Mouse (Mus musculus) thymus, postnatal 25 days (tissue): Measurements from ENCODE around the gene Rhd.
"Not testable (repeated sequence)": the region's sequence is repeated elsewhere in the genome, so short reads cannot be mapped to it uniquely, and the experiment has no call there.

Source experiments
- DNase-seq: peaks from one replicate; pipeline ENCODE4 v3.0.0; 2022

Gene Rhd

DNA sequence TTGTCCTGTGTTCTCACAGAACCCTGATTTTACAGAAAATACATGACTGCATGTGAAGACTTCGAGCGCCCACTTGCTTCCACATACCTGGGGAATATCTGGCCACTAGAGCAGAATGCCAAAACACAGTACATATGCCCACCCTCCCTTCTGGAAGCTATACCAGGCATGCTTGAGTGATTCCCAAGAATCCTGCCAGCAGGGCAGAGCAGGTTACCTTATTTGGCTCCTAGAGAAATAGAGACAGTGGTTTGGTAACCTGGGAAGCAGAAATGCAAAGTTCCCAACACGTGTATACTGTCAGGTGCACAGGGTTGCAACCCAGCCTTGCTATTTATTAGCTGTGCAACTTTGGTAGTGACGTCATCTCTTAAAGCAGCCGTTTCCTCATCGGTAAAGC, 2.5 kb upstream of the Rhd start:
- no peak for DNase-seq

- DNase-seq, result no peak
Observed at GRCm38 (mm10) chr4:134862996-134863395, 1.3 kb upstream of the Rhd start.

GRCm38 (mm10) chr4:134865340-134865739, 1.0 kb downstream of the Rhd start:
- no peak for DNase-seq

GRCm38 (mm10) chr4:134865789-134866188, 1.5 kb downstream of the Rhd start:
- DNase-seq, result no peak

GRCm38 (mm10) chr4:134867213-134867612, 2.9 kb downstream of the Rhd start:
- no peak for DNase-seq

- DNase-seq, result no peak
Observed at GRCm38 (mm10) chr4:134867661-134868060, 3.3 kb downstream of the Rhd start.

GRCm38 (mm10) chr4:134868065-134868464, 3.7 kb downstream of the Rhd start:
- no peak for DNase-seq

DNA sequence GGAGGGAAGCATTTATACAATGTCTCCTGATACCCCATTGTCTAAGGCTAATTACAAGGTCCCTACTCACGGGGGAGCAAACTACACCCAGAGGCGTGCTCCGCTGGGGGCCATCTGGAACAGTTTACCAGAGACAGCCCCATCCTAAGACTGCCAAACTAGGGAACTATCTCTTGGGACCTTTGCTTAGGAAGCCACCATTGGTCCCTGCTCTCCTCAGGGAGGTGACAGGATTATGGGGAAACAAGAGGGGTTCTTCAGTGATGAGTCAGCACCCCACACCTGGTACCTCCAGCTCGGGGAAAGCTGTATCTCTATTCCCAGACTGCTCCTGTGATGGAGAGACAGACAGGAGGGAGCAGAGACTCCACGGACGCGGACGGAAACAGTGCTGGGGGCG, 4.2 kb downstream of the Rhd start:
- DNase-seq, result no peak

- DNase-seq, result no peak
Observed at GRCm38 (mm10) chr4:134869068-134869730, 4.9 kb downstream of the Rhd start.

GRCm38 (mm10) chr4:134869815-134870375, 5.6 kb downstream of the Rhd start:
- no peak for DNase-seq

DNA sequence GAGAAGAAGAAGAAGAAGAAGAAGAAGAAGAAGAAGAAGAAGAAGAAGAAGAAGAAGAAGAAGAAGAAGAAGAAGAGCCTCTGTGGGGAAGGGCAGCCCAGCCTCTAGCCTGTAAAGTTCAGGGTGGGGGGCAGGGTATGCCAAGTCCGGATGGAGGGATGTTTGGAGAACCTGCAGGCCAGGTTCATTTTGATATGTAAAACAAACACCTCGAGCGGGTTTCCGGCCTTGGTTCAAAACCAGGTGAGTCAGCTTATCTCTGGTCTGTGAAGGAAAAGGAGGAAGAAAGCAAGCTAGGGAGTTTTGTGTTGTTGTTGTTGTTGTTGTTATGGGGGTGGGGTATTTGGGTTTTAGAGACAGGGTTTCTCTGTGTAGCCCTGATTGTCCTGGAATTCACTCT, 7.1 kb downstream of the Rhd start:
- no peak for DNase-seq

- no peak for DNase-seq
Observed at GRCm38 (mm10) chr4:134871950-134872349, 7.6 kb downstream of the Rhd start.

- DNase-seq, result no peak
Observed at GRCm38 (mm10) chr4:134876171-134876570, 11.8 kb downstream of the Rhd start.

GRCm38 (mm10) chr4:134879410-134879981, 15.2 kb downstream of the Rhd start:
- peak; percentile 75 for DNase-seq

DNA sequence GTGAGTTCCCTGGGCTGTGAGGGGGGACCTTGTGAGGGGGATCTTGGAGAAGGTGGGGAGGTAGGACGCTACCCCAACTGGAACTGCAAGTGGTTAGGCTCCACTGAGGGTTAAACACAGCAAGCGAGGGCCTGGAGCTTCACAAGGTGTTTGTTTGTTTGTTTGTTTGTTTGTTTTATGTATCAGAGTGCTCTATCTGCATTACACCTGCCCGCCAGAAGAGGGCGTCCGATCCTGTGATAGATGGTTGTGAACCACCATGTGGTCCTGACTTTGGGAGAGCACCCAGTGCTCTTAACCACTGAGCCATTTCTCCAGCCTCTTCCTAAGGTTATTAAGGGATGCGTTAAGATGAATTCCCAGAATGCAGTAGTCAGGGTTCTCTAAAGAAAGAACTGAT, 15.7 kb downstream of the Rhd start:
- DNase-seq, result peak; percentile 23

- peak; percentile 53 for DNase-seq
Observed at GRCm38 (mm10) chr4:134883266-134883665, 18.9 kb downstream of the Rhd start.

- DNase-seq, result no peak
Observed at GRCm38 (mm10) chr4:134883808-134884207, 19.5 kb downstream of the Rhd start.

DNA sequence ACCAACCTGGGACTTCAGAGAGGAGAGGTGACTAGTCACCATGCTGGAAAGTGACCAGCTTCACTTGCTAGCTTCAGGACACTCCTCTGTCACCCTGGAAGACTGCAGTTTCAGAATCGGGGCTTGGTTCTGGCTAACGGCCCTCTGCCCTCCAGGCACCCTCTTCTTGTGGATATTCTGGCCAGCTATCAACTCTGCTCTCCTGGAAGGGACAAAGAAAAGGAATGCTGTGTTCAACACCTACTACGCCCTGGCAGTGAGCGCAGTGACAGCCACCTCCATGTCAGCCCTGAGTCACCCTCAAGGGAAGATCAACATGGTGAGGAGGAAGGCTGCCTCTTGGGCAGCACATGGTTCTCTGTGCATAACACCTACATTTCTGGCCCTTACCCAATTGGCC, 20.0 kb downstream of the Rhd start:
- no peak for DNase-seq

DNA sequence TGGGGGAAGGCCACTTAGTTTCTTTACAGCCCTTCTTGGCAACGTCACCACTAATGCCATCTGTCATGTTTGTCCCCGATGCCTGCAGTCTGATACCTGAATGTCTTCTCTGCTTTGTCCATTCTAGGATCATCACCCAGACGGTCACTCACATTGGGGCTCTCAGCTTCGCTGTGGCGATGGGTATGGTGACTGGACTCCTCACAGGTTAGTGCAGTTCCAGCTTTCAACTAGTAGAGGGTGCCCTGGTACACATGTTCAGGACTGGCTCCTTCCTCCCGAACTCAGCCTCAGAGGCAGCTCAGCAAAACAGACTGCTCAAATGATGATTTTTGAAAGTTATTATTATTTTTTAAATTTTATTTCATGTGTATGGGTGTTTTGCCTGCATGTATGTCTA, 27.8 kb downstream of the Rhd start:
- peak; percentile 59 for DNase-seq

- DNase-seq, result no peak
Observed at GRCm38 (mm10) chr4:134897256-134897655, 32.9 kb downstream of the Rhd start.

- DNase-seq, result no peak
Observed at GRCm38 (mm10) chr4:134901126-134901525, 36.8 kb downstream of the Rhd start.

- no peak for DNase-seq
Observed at GRCm38 (mm10) chr4:134903046-134903445, 38.7 kb downstream of the Rhd start.

GRCm38 (mm10) chr4:134911406-134911805, 47.1 kb downstream of the Rhd start:
- DNase-seq, result not testable (repeated sequence)

DNA sequence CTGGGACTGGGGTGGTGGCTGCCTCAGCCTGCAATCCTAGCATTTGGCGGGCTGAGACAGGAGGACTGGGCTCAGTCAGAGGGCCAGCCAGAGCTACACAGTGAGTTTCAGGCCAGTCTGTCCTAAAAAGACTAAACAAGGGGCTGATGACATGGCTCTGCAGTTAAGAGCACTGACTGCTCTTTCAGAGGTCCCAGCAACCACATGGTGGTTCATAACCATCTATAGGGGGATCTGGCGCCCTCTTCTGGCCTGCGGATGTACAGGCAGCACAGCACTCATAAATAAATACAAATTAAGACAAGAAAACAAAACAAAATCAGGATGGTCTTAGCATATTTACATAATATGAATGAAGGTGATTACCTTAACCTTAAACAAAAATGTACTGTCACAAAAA, 49.1 kb downstream of the Rhd start:
- DNase-seq, result peak; percentile 84
